Comparison of ENCODE assay signal across 23 mouse cellular contexts in the genomic region with DNA sequence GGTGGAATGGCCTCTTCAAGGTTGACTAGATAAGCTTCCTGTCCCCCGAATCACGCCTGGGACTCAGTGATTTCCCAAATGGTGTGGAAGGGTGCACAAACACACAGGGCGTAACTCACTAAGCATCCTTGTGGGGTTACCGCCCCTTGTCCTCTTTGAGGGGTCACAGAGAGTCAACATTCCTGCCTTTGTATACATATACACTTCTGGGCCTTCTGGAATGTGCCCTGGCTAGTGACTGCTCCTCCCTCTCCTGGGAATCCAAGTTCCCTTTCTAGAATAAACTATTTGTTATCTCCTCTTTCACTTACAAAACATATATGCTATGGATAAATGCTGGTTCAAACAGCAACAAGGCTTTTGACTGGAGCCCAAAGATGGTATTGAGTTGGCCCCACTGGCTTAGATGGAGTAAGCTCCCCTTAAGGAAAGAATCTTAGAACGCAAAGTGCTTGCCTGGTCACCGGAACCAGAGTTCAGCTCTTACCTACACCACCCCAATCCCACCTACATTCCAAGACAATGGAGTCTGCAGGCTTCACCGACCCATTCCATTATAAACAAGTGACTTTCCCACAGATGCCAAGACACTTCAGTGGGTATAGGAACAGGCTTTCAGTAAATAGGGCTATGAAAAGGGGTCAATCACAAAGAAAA. TPM values are rescaled to one million over a fixed set of nuclear protein-coding genes. Genes with fewer than 3 reads are reported as not detected.
DNase-seq lines count a peak whose midpoint lies in the region; ATAC-seq and TF ChIP-seq lines count a peak whose summit lies in the region.
"Had no signal": no experiment of that assay in that cellular context is flagged by ENCODE, and none has a peak within 500 bp of the region (broad histone marks: within the 10 kb centered on the region; RNA-seq: fewer than 3 reads in every experiment).

No protein-coding gene starts in this region.

- peaks cover 17% of the 10 kb centered on the region for H3K79me2 ChIP-seq in myocyte (ENCODE audit: control insufficient read depth, insufficient read depth)

- no peaks in the 10 kb centered on the region for H3K27me3 ChIP-seq in lung, embryonic 16.5 days (ENCODE audit: control insufficient read depth, insufficient read depth, low read depth, low read length)
- no peaks in the 10 kb centered on the region for H3K27me3 ChIP-seq in myocyte (ENCODE audit: control insufficient read depth, insufficient read depth, insufficient read length)
- H3K27me3 ChIP-seq: embryonic facial prominence, embryonic 15.5 days; forebrain, embryonic 15.5 days; hindbrain, embryonic 13.5 days; limb, embryonic 13.5 days; liver, embryonic 12.5 days; Patski had no signal

- no peaks in the 10 kb centered on the region for H3K9me3 ChIP-seq in lung, embryonic 16.5 days (ENCODE audit: control insufficient read depth, low read length)
- H3K9me3 ChIP-seq: embryonic facial prominence, embryonic 15.5 days; forebrain, embryonic 15.5 days; G1E; hindbrain, embryonic 13.5 days; limb, embryonic 13.5 days; liver, embryonic 12.5 days had no signal

- DNase-seq in embryo, embryonic 10 days (ENCODE audit: low spot score): peak; percentile 16
- no peak for DNase-seq in embryo, embryonic 9.5 days (ENCODE audit: extremely low spot score)
- DNase-seq in R1 (ENCODE audit: low read depth, low spot score): peak; percentile 98
- DNase-seq in spleen, postnatal 36 days (ENCODE audit: low spot score in 2 of 2): no peak
- DNase-seq in cerebellum, adult 11-12 months: no peak
- no peak for DNase-seq in left cerebral cortex, postnatal 25 days (ENCODE audit: low spot score in 2 of 2)
- DNase-seq: adrenal gland, postnatal 10 days; cerebellum, adult 8-10 months; cerebellum, postnatal 36 days; gastrocnemius, postnatal 10 days; heart, adult 2 months; kidney, adult 2 months; kidney, postnatal 14 days had no signal

- ATAC-seq in lung, embryonic 16.5 days (ENCODE audit: low read depth): peak; percentile 89
- ATAC-seq: forebrain, embryonic 15.5 days; liver, embryonic 12.5 days; midbrain, embryonic 16.5 days; Patski had no signal

- H3K4me2 ChIP-seq in lung, embryonic 16.5 days (ENCODE audit: low read depth, low read length): peak overlapping the region; percentile 31
- peak overlapping the region; percentile 74 for H3K4me2 ChIP-seq in myocyte (ENCODE audit: low read depth)
- H3K4me2 ChIP-seq: embryonic facial prominence, embryonic 15.5 days; forebrain, embryonic 15.5 days; hindbrain, embryonic 13.5 days; limb, embryonic 13.5 days; liver, embryonic 12.5 days had no signal

- peak overlapping the region; percentile 81 for H3K27ac ChIP-seq in lung, embryonic 16.5 days (ENCODE audit: low read length)
- H3K27ac ChIP-seq: embryonic facial prominence, embryonic 15.5 days; forebrain, embryonic 15.5 days; heart, adult 2 months; hindbrain, embryonic 13.5 days; limb, embryonic 13.5 days; liver, embryonic 12.5 days had no signal

- peaks cover 10% of the 10 kb centered on the region; the same call in 1 of the 2 replicates for H3K4me1 ChIP-seq in lung, embryonic 16.5 days (replicated peaks; ENCODE audit: control insufficient read depth, insufficient read depth, low read length)
- H3K4me1 ChIP-seq: forebrain, embryonic 15.5 days had no signal

- intact Hi-C loops in left cerebral cortex, postnatal 25 days (cut with DNase I): no loop called here

- WGBS in lung, embryonic 16.5 days: 30% methylated on average over 7 of the region's 7 CpGs

- no peak overlapping the region for H3ac ChIP-seq in myocyte (ENCODE audit: control insufficient read depth, insufficient read length)

- H3K9ac ChIP-seq in lung, embryonic 16.5 days (ENCODE audit: low read length): no peak overlapping the region
- H3K9ac ChIP-seq: embryonic facial prominence, embryonic 15.5 days; forebrain, embryonic 15.5 days; hindbrain, embryonic 13.5 days; limb, embryonic 13.5 days; liver, embryonic 12.5 days had no signal

- TF ChIP-seq POLR2A in myocyte (IDR thresholded peaks at IDR 0.05; ENCODE audit: insufficient read length, low read depth): no peak

- H3K4me3 ChIP-seq in lung, embryonic 16.5 days (ENCODE audit: low read length): no peak overlapping the region
- H3K4me3 ChIP-seq in myocyte: no peak overlapping the region
- H3K4me3 ChIP-seq: embryonic facial prominence, embryonic 15.5 days; forebrain, embryonic 15.5 days; heart, adult 2 months; hindbrain, embryonic 13.5 days; limb, embryonic 13.5 days; liver, embryonic 12.5 days had no signal

- no peaks in the 10 kb centered on the region for H3K36me3 ChIP-seq in lung, embryonic 16.5 days (ENCODE audit: control insufficient read depth, insufficient read depth, low read length)
- no peaks in the 10 kb centered on the region for H3K36me3 ChIP-seq in myocyte (ENCODE audit: control insufficient read depth, insufficient read depth)

TF ChIP-seq in myocyte, 11 proteins besides CTCF, POLR2A, EP300 and RAD21:
- TF ChIP-seq USF1 (IDR thresholded peaks at IDR 0.05; ENCODE audit: low read depth): no peak
- TF ChIP-seq MYOG (IDR thresholded peaks at IDR 0.05; ENCODE audit: control insufficient read depth in 1 of 3, insufficient read depth in 1 of 3, insufficient read length in 2 of 3, low read depth in 2 of 3): no peak
- TF ChIP-seq MYOD1 (IDR thresholded peaks at IDR 0.05; ENCODE audit: control insufficient read depth in 1 of 3, insufficient read length in 2 of 3, low read depth in 2 of 3): no peak
- no peak for TF ChIP-seq POLR2AphosphoS2 (IDR thresholded peaks at IDR 0.05; ENCODE audit: insufficient read length, low read depth)
- no peak for TF ChIP-seq CEBPB (IDR thresholded peaks at IDR 0.05; ENCODE audit: insufficient read depth, poor library complexity, severe bottlenecking)
- no peak for TF ChIP-seq SRF (IDR thresholded peaks at IDR 0.05; ENCODE audit: control insufficient read depth, insufficient read length, low read depth)
- no peak for TF ChIP-seq REST (IDR thresholded peaks at IDR 0.05; ENCODE audit: insufficient read depth, insufficient read length)
- no peak for TF ChIP-seq TCF12 (IDR thresholded peaks at IDR 0.05; ENCODE audit: insufficient read depth, poor library complexity, severe bottlenecking)
- no peak for TF ChIP-seq E2F4 (IDR thresholded peaks at IDR 0.05; ENCODE audit: insufficient read depth)
- TF ChIP-seq MAX (IDR thresholded peaks at IDR 0.05; ENCODE audit: low read depth): no peak
- no peak for TF ChIP-seq TCF3 (IDR thresholded peaks at IDR 0.05; ENCODE audit: insufficient read length, low read depth)

RNA-seq across cellular contexts. Expression of gene Plekhm1, which starts 24.5 kb away (rescaled TPM):
- 9.8 and 10.2 TPM in 2 replicates for polyA plus RNA-seq in lung, embryonic 16.5 days (2015; fragmentation: Nextera tagmentation; extraction: Ambion mirVana)
- polyA plus RNA-seq in myocyte (2012; fragmentation: generic; extraction: Trizol): 12.2 TPM
- total RNA-seq in left cerebral cortex, postnatal 25 days (2021): 10 to 100 TPM; 16.5 to 17.4 TPM

RNA-seq across cellular contexts. Expression of gene Arhgap27, which starts 24.5 kb away (rescaled TPM):
- polyA plus RNA-seq in lung, embryonic 16.5 days (2015; fragmentation: Nextera tagmentation; extraction: Ambion mirVana): 14.1 and 15.7 TPM in 2 replicates
- 0.31 TPM for polyA plus RNA-seq in myocyte (2012; fragmentation: generic; extraction: Trizol)
- 10 to 100 TPM in 1 of 2 experiments, 1 to 10 TPM in 1; 7.9 to 12.4 TPM for total RNA-seq in left cerebral cortex, postnatal 25 days (2021)

Comparison
In these comparisons a context has a peak if more than half of its experiments do, and no peak if none do; other contexts are left out.
1. DNase-seq: peak in embryo, embryonic 10 days (single experiment) and R1 (single experiment); none in embryo, embryonic 9.5 days (single experiment), spleen, postnatal 36 days (0 of 2), cerebellum, adult 11-12 months (single experiment) and left cerebral cortex, postnatal 25 days (0 of 2).
2. RNA of gene Arhgap27, which starts 24.5 kb away (polyA plus RNA-seq): 14.1 to 15.7 TPM in lung, embryonic 16.5 days; 0.31 TPM in myocyte (single experiment); every median in the first group is over 10 times any median in the second.